Mouse (Mus musculus) forebrain, embryonic 13.5 days (tissue): ENCODE results near the gene Arhgap10. TPM values are rescaled to one million over a fixed set of nuclear protein-coding genes. Genes with fewer than 3 reads are reported as not detected.

Experiments used
- ATAC-seq: fragments of 200-750 bp; cut with Nextera tagmentation; 2 replicates; pipeline ENCODE4 v1.8.0; 2017
- H3K27ac ChIP-seq: fragments of 300-500 bp; sonication (generic); 2 replicates; pipeline ENCODE4 v1.5.1; 2015; ENCODE audit warnings: inconsistent platforms, mild to moderate bottlenecking, moderate library complexity
- H3K27me3 ChIP-seq: fragments of 300-500 bp; sonication (generic); 2 replicates; pipeline ENCODE4 v1.6.1; 2015; ENCODE audit warnings: mild to moderate bottlenecking, inconsistent platforms
- H3K36me3 ChIP-seq: fragments of 300-500 bp; sonication (generic); 2 replicates; pipeline ENCODE4 v1.6.1; 2015; ENCODE audit warnings: mild to moderate bottlenecking, inconsistent platforms; ENCODE audit not compliant: poor library complexity, severe bottlenecking
- H3K4me1 ChIP-seq: fragments of 300-500 bp; sonication (generic); 2 replicates; pipeline ENCODE4 v1.6.1; 2015; ENCODE audit warnings: inconsistent platforms
- H3K4me2 ChIP-seq: fragments of 300-500 bp; sonication (generic); 2 replicates; pipeline ENCODE4 v1.6.1; 2015; ENCODE audit warnings: inconsistent platforms, mild to moderate bottlenecking, moderate library complexity
- H3K4me3 ChIP-seq: fragments of 300-500 bp; sonication (generic); 2 replicates; pipeline ENCODE4 v1.5.1; 2015; ENCODE audit warnings: mild to moderate bottlenecking, inconsistent platforms
- H3K9ac ChIP-seq: fragments of 300-500 bp; sonication (generic); 2 replicates; pipeline ENCODE4 v1.6.1; 2015; ENCODE audit warnings: mild to moderate bottlenecking, inconsistent platforms
- H3K9me3 ChIP-seq: fragments of 300-500 bp; sonication (generic); replicated peaks from 2 replicates; pipeline ENCODE4 v1.6.1; 2016; ENCODE audit warnings: inconsistent platforms
- WGBS: fragments of 180-500 bp; shearing (Covaris S2); methylation state at CpG from one replicate; pipeline ENCODE4 v1.1.7; 2015; 5-methylcytosine and 5-hydroxymethylcytosine counted together
- polyA plus RNA-seq: library from polyadenylated mRNA; unstranded; fragments of >200 nt; fragmentation: Nextera tagmentation; extraction: Ambion mirVana; gene quantifications from 2 replicates; pipeline ENCODE4 v1.2.1, GENCODE M21; 2015

Gene Arhgap10
- polyA plus RNA-seq, 1 experiment from 2014 or later: 5.2 TPM

GRCm38 (mm10) chr8:77534358-77534992 is 16.7 kb upstream of the Arhgap10 start:
- no peak overlapping the region for H3K4me2 ChIP-seq
- H3K36me3 ChIP-seq: no peaks in the 10 kb centered on the region
- 72% methylated on average over 8 of the region's 8 CpGs for WGBS
- no peaks in the 10 kb centered on the region for H3K4me1 ChIP-seq
- no peak overlapping the region for H3K4me3 ChIP-seq
- ATAC-seq: no peak
- no peaks in the 10 kb centered on the region for H3K9me3 ChIP-seq
- no peak overlapping the region for H3K9ac ChIP-seq
- no peaks in the 10 kb centered on the region for H3K27me3 ChIP-seq
- no peak overlapping the region for H3K27ac ChIP-seq

GRCm38 (mm10) chr8:77526130-77526529 is 8.4 kb upstream of the Arhgap10 start:
- no peaks in the 10 kb centered on the region for H3K4me1 ChIP-seq
- 83% methylated on average over 8 of the region's 8 CpGs for WGBS
- no peaks in the 10 kb centered on the region for H3K27me3 ChIP-seq
- H3K27ac ChIP-seq: no peak overlapping the region
- no peak overlapping the region for H3K4me2 ChIP-seq
- ATAC-seq: no peak
- no peak overlapping the region for H3K4me3 ChIP-seq
- no peak overlapping the region for H3K9ac ChIP-seq
- H3K36me3 ChIP-seq: no peaks in the 10 kb centered on the region
- H3K9me3 ChIP-seq: no peaks in the 10 kb centered on the region

GRCm38 (mm10) chr8:77524906-77525305 is 7.2 kb upstream of the Arhgap10 start:
- no peak overlapping the region for H3K4me3 ChIP-seq
- WGBS: 96% methylated on average over 2 of the region's 2 CpGs
- ATAC-seq: no peak
- no peak overlapping the region for H3K9ac ChIP-seq
- no peaks in the 10 kb centered on the region for H3K4me1 ChIP-seq
- no peak overlapping the region for H3K27ac ChIP-seq
- no peak overlapping the region for H3K4me2 ChIP-seq
- no peaks in the 10 kb centered on the region for H3K27me3 ChIP-seq
- H3K36me3 ChIP-seq: no peaks in the 10 kb centered on the region
- no peaks in the 10 kb centered on the region for H3K9me3 ChIP-seq

DNA sequence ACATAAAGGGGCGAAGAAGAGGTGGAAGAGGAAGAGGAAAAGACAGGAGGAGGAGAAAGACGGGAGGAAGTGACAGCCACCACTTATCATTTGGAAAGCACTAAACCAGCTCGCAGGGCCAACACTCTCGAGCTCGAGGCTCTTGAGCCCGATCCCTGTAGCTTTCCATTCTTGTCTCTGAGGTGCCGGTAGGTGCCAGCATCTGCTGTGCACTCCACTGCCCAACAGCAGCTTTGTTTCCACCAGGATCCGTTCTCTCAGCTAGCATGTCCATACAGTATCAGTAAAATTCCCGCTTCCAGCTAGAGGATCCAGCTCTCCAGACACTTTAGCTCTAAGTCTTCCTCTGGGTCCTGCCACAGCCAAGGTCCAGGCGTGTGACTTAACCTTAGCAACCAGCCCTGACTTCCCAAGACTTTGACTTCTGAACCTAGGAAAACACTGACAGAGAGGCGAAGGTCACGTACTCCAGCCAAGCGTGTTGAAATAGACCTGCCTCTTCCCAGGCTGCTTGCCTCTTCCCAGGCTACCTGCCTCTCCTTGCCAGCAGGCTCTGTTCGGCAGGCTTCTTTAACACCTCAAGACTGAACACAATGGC is 6.4 kb upstream of the Arhgap10 start:
- Histone ChIP-seq H3K9me3 (no peaks in the 10 kb centered on the region), H3K4me3 (no peak overlapping the region), H3K27me3 (no peaks in the 10 kb centered on the region; the same call in 1 of the 2 replicates), H3K4me2 (no peak overlapping the region), H3K36me3 (no peaks in the 10 kb centered on the region), H3K9ac (no peak overlapping the region), H3K4me1 (no peaks in the 10 kb centered on the region), H3K27ac (no peak overlapping the region)
- no peak for ATAC-seq
- 84% methylated on average over 14 of the region's 14 CpGs for WGBS

DNA sequence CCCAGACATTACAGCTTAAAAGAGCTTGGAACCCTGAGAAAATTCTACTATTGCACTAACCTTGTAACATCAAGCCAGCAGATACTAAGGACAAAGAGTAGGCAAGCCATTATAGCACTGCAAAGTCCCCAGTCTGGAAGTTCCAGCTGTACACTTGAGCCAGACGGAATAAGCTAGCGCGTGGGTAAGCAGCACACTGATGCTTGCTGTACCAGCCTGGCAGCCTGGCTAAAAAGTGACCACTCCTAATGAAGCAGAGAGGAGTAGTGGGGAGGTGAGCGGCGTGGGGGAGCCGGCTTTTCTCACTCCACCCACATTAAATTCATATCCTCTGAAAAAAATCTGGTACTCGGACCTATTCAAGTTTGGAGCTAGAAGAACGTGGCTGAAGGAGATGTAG is 5.2 kb upstream of the Arhgap10 start:
- WGBS: 91% methylated on average over 8 of the region's 8 CpGs
- H3K4me3 ChIP-seq: no peak overlapping the region
- no peaks in the 10 kb centered on the region for H3K36me3 ChIP-seq
- ATAC-seq: no peak
- H3K4me2 ChIP-seq: no peak overlapping the region
- no peak overlapping the region for H3K9ac ChIP-seq
- no peaks in the 10 kb centered on the region for H3K9me3 ChIP-seq
- H3K27me3 ChIP-seq: peaks cover 3% of the 10 kb centered on the region; the same call in 1 of the 2 replicates
- peaks cover 5% of the 10 kb centered on the region for H3K4me1 ChIP-seq
- no peak overlapping the region for H3K27ac ChIP-seq

- Histone ChIP-seq H3K27me3 (peaks cover 9% of the 10 kb centered on the region), H3K4me3 (no peak overlapping the region), H3K9ac (no peak overlapping the region), H3K4me1 (peaks cover 13% of the 10 kb centered on the region), H3K27ac (no peak overlapping the region), H3K4me2 (no peak overlapping the region), H3K36me3 (no peaks in the 10 kb centered on the region), H3K9me3 (no peaks in the 10 kb centered on the region)
- WGBS: 74% methylated on average over 8 of the region's 8 CpGs
- ATAC-seq: no peak
Observed at GRCm38 (mm10) chr8:77521028-77521785, 3.5 kb upstream of the Arhgap10 start.

- H3K9me3 ChIP-seq: no peaks in the 10 kb centered on the region
- peaks cover 13% of the 10 kb centered on the region for H3K4me1 ChIP-seq
- peaks cover 15% of the 10 kb centered on the region for H3K27me3 ChIP-seq
- H3K4me3 ChIP-seq: no peak overlapping the region
- no peaks in the 10 kb centered on the region for H3K36me3 ChIP-seq
- no peak overlapping the region for H3K4me2 ChIP-seq
- no peak overlapping the region for H3K9ac ChIP-seq
- 93% methylated on average over 4 of the region's 4 CpGs for WGBS
- no peak overlapping the region for H3K27ac ChIP-seq
- ATAC-seq: no peak
Observed at GRCm38 (mm10) chr8:77520601-77521000, 2.8 kb upstream of the Arhgap10 start.

DNA sequence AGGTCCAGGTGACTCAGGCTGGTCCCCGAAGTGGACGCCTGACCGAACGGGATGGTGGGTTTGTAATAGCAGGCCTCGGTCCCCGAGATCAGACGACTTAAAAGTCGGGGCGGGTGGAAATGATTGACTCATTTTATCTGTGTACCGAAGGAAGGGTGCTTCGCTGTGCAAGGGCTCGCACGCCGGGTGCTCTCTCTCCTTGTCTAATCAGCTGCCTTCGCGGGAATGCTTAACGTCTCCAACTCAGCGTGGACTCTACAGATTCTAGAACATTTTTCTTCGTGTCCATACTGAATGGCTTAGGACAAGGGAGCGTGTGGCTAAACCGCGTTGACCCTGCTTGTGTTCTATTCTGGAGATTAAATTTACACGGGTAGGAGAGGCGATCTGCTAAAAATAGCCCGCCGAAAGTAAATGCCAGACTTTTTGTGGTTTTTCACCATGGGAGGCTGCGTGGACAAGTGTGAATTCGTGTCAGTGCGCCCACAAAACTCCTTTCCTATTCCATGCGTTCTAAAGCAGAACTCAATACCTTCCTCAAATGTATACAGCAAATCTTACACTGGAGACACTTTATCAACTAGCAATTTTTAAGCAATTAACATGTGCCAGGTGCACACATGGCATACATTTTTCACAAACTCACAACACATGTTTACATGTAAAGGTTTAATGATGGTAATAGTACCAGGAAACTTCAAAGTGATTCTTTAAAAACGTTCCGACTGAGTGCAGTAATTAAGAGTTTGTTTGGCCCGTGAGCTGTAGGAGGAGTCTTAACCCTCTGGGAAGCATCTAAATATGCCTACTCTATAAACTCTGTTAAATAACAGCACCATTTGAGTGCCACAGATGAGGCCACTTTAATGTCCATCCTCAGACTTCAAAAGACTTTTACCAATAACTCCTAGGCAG is 705 bp upstream of the Arhgap10 start:
- Histone ChIP-seq H3K4me2 (peak overlapping the region; percentile 90), H3K9me3 (no peaks in the 10 kb centered on the region), H3K4me1 (peaks cover 13% of the 10 kb centered on the region), H3K4me3 (peak overlapping the region; percentile 66), H3K36me3 (no peaks in the 10 kb centered on the region), H3K27me3 (peaks cover 36% of the 10 kb centered on the region), H3K27ac (no peak overlapping the region), H3K9ac (peak overlapping the region; percentile 73)
- peak; percentile 64 for ATAC-seq
- WGBS: 5% methylated on average over 33 of the region's 33 CpGs

DNA sequence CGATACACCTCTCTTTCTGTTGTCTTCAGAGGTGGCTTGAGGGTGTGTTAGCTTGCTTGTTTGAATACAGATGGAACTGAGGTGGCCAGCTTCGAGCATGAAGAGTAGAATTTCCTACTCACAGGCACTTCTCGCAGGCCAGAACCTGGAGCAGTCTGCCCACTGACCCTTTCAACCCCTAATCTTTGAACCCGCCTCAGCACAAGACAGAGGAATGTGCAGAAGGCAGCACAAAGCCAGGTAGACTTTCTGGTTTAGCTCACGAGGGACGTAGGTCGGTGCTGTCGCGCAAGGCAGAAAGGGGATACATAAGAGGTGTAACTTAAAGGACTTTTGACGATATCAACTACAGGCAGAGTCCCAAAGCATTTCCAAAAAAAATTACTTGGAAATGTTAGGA is 908 bp downstream of the Arhgap10 start:
- whole genome bisulfite sequencing: 7% methylated on average over 10 of the region's 10 CpGs
- H3K27ac ChIP-seq: no peak overlapping the region
- no peaks in the 10 kb centered on the region for H3K9me3 ChIP-seq
- peaks cover 17% of the 10 kb centered on the region for H3K4me1 ChIP-seq
- H3K36me3 ChIP-seq: no peaks in the 10 kb centered on the region
- no peak for ATAC-seq
- H3K27me3 ChIP-seq: peaks cover 45% of the 10 kb centered on the region
- H3K9ac ChIP-seq: peak overlapping the region; percentile 73
- peak overlapping the region; percentile 90 for H3K4me2 ChIP-seq
- H3K4me3 ChIP-seq: peak overlapping the region; percentile 66

GRCm38 (mm10) chr8:77515786-77516185 is 2.0 kb downstream of the Arhgap10 start:
- peaks cover 19% of the 10 kb centered on the region for H3K4me1 ChIP-seq
- peaks cover 45% of the 10 kb centered on the region for H3K27me3 ChIP-seq
- H3K27ac ChIP-seq: no peak overlapping the region
- no peak overlapping the region for H3K4me3 ChIP-seq
- H3K9me3 ChIP-seq: no peaks in the 10 kb centered on the region
- WGBS: 84% methylated on average over 7 of the region's 8 CpGs
- H3K9ac ChIP-seq: no peak overlapping the region
- ATAC-seq: no peak
- no peak overlapping the region for H3K4me2 ChIP-seq
- no peaks in the 10 kb centered on the region for H3K36me3 ChIP-seq

DNA sequence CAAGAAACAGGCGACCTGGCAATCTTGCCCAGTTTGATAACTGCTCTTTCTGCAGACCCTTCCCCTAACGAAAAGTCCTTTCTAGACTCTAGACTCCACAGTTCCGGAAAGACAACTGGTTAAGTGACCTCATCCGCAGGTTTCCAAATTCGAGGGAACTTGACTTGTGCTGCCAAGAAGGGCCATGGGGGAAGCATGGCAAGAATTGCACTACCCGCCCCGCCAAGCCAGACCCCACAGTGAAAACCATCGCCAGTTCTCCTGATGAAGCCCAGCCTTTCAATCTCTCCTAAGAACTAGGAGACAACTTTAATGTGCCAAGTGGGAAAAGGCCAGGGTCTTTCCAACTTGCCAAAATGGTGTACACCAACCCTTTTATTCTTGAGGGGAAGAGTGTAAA is 2.6 kb downstream of the Arhgap10 start:
- Histone ChIP-seq H3K4me2 (no peak overlapping the region), H3K36me3 (no peaks in the 10 kb centered on the region), H3K4me1 (peaks cover 19% of the 10 kb centered on the region), H3K4me3 (no peak overlapping the region), H3K9ac (no peak overlapping the region), H3K9me3 (no peaks in the 10 kb centered on the region), H3K27me3 (peaks cover 45% of the 10 kb centered on the region), H3K27ac (no peak overlapping the region)
- 91% methylated on average over 8 of the region's 8 CpGs for WGBS
- ATAC-seq: no peak
